Mouse (Mus musculus): ENCODE measurements around the gene Sirt7. TPM values are rescaled to one million over a fixed set of nuclear protein-coding genes. Genes with fewer than 3 reads are reported as not detected.
A peak's percentile ranks its signal among the peaks of the same experiment; 100 is the strongest.

Gene Sirt7
- 10 to 100 TPM; 40.7 to 41.5 TPM for total RNA-seq (2021)

GRCm38 (mm10) chr11:120625152-120625775 is at the start of gene Sirt7:
Gene Sirt7, minus strand, starts transcription at chr11:120625240.
- DNase-seq = no peak

DNA sequence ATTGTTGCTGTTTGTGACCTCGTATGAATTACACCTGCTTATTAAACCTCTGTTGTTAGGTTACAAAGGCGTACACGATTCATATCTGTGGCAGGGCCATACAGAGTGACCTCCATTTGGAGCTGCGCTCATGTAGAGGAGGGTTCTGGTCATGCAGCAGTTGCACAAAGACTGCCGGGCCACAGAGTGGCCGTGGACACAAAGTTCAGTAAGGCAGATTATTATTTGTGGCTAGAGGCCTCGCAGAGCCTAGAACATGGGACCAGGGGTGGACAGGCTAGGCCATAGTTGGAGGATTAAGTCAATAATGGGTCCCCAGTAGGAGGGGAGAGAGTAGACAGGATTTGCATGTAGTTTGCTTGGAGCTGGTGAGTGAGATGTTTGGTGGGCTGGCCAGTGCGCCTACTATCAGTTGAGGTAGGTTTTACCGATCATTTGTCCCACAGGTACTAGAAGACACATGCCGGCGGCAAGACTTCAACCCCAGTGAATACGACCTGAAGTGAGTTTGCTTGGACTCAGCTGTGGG is 48.6 kb upstream of the Sirt7 start:
- no peak for DNase-seq

DNA sequence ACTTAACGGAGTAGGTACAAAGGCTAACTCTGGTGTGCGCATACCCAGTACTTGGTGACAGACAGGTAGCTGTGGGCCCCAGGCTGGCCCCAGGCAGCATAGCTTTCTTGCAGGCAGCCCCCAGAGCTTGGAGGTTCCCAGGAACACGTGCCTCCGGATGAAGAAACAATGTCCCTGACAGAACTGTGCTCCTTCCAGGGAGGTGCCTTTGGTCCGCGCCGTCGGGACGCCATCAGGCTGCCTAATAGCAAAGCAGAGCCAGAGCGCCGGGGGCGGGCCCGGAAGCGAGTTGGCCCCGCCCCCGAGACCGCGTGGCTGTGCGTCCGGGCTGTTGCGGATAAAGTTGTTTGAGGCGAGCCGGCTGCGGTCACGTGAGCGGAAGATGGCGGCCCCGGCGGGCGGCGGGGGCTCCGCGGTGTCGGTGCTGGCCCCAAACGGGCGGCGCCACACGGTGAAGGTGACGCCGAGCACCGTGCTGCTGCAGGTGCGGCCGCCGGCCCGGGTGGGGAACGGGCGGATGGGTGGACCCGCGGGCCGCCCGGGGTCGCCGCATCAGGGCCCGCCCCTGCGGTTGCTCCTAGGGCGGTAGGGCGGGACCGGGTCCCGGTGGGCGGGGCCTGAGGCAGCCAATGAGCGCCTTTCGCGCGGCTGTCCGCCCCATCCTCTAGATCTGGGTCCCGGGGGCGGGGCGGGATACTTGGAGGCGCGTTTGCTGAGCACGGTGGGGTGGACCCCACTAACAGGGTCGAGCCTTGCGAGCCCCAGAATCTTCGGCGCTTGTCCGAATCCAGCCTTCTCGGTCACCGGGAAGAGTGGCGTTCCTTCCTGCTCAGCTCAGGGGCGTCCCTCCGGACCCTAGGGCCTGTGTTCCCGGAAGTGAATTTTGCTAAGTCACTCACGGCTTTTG is 47.9 kb upstream of the Sirt7 start, which contains the start of gene Aspscr1:
Aspscr1 (plus strand) TSS at position 287 of the 907 bp plus-strand sequence.
- DNase-seq = peak; percentile 92

- no peak for DNase-seq
Measured at GRCm38 (mm10) chr11:120666617-120667016, 41.6 kb upstream of the Sirt7 start.

DNA sequence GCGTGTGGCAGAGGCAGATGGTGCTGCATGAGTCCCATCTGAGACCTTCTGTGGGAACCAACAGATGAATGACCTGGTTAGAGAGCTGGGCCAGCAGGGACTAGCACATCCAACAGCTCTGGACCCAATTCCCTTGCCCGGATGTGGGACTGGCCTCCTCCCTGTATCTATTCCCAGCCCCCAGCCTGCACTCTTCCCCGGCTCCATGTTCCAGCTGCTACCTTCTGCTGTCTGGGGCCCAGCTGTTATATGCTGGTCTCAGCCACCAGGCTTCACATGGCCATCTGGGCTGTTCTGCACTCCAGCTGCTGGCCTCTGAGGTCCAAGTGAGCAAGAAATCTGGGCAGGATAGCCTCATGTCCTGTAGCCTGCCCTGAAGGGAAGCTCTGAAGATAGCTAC is 40.4 kb upstream of the Sirt7 start:
- DNase-seq = no peak

- DNase-seq = no peak
Measured at GRCm38 (mm10) chr11:120663714-120664113, 38.7 kb upstream of the Sirt7 start.

- DNase-seq = no peak
Measured at GRCm38 (mm10) chr11:120662759-120663158, 37.7 kb upstream of the Sirt7 start.

DNA sequence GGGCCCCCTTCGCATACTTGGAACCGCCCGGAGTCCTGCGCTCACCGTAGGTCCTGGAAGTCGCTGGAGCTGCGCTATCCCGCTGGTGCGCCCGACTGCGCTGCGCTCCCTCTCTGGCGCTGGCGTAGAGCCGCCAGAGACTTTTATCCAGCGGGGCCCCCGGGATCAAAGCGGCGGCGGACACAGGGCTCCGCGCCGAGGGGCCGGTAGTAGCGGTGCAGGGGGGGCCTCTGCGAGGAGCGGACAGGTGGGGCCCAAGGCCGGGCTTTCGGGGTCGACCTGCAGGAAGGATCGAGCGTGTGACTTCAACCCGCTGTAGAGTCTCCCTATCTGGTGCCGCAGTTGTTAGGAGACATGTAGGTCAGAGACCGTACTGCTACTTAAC is 36.0 kb upstream of the Sirt7 start, which contains the start of gene Notum:
Notum (minus strand) TSS at position 100 of the 385 bp plus-strand sequence.
- no peak for DNase-seq

GRCm38 (mm10) chr11:120660301-120661075 is 35.4 kb upstream of the Sirt7 start:
- DNase-seq = no peak

DNA sequence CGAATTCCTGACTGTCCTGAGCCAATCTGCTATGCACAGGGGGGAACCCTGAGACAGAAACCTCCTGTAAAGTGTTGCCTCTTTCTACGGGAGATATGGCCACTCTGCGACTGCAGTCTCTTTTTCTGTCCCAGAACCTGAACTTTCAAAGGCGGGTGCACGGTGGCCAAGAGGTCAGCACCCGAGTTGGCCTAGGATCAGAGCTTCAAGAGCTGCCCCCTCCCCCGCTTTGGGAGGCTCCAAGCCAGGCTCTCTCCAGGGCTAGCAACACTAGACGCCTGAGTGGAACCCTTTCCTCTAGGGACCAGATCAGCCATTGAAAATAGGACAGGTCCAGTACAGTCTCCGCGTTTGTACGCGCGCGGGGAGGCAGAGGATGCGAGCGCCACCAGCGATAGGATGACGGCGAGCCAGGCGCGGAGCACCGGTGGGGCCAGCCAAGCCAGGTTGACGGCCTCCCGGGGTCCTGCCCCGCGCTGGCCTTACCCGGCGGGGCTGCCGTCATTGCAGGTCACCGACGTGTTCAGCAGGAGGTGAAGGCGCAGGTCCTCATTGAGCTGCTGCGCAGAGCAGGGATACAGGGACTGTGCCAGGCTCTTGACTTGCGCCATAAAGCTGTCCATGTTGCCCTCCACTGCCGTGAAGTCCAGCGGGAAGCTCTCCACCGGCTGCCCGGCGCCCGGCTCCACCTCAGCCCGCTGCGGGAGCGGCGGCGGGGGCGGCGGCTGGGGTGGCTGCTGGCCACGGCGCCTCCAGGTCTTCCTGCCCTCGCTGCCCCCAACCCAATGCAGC is 34.7 kb upstream of the Sirt7 start:
- no peak for DNase-seq

- peak; percentile 68 to 72 for DNase-seq
Measured at GRCm38 (mm10) chr11:120658876-120659410, 33.9 kb upstream of the Sirt7 start.

DNA sequence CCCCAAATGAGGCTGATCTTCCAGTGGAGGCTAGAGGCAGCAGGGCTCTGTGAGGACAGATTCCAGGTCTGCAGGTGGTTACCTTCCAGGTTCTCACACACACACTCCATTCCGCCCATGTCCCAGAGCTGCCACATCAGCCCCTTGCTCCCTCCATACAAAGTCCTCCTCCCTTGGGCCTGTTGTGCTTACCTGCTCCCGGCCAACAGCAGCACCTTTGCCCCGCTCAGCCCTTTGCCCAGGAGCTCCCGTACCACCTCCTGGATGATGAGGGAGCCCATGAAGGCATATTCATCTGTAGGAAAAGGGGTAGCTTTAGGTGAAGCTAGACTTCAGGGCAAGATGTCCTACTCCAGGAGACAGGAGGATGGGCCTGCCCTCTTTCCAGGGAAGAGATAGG is 32.3 kb upstream of the Sirt7 start:
- no peak for DNase-seq

GRCm38 (mm10) chr11:120654741-120655140 is 29.7 kb upstream of the Sirt7 start:
- no peak for DNase-seq

GRCm38 (mm10) chr11:120651872-120652271 is 26.8 kb upstream of the Sirt7 start:
- no peak for DNase-seq

DNA sequence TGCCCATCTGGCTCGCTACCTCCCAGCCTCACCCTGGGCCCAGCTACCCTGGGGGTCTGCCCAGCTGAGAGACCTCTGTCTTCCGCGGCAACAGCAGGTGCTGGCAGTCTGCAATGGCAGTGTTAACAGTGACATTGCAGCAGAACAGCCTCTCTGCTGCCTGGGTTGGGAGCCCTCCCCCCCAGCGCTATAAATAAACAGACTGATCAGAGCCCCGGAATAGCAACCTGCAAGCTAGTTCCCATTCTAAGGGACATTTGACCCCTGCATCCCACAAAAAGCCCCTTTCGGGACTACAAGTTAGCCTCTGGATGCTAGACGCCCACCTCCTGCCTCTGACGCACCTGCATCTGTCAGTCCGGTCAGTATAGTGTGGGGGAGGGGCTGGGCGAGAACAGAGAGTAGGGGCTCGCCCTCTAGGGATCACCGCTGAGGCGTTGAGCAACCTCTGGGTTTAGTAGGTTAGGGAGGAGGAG is 23.0 kb upstream of the Sirt7 start, which contains the start of gene Myadml2:
Myadml2 (minus strand) TSS at position 158 of the 476 bp plus-strand sequence.
- DNase-seq = peak; percentile 51 to 53

DNA sequence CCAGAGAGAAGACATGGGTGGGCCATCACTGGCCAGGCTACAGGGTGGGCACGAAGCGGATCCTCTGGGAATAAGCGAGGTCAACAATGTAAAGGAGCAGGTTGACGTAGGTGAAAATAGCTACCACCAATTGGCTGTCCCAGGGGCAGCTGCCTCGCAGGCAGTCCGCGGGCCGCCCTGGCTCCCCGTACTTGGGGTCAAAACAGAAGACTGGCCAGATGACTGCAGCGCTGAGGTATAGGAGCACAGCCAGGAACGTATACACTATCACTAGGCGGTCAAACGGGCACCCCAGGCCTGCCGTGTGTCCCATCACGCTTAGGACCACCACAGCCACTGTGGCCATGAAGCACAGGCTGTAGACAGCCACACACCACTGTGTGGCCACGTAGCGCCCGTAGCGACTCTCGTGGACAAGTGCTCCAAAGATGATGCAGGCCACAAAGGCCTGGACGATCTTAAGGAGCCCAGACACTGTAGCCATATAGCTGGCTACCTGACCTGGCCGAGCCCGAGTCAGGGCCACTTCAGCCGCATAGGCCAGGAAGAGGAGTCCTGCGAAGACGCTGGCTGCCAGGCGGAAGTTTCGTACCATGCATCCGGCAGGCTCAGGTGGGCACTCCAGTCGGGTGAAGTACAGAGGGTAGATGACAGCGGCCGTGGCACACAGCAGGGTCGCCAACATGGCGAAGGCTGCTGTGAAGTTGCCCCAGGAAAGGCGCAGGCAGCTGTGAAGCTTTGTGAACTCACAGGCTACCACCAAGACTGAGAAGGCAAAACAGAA is 22.2 kb upstream of the Sirt7 start:
- DNase-seq = no peak

- DNase-seq = peak; percentile 92 to 93
Measured at GRCm38 (mm10) chr11:120643601-120643987, 18.6 kb upstream of the Sirt7 start, which contains the start of gene Pycr1. Gene Pycr1, minus strand, starts transcription at chr11:120643769.

DNA sequence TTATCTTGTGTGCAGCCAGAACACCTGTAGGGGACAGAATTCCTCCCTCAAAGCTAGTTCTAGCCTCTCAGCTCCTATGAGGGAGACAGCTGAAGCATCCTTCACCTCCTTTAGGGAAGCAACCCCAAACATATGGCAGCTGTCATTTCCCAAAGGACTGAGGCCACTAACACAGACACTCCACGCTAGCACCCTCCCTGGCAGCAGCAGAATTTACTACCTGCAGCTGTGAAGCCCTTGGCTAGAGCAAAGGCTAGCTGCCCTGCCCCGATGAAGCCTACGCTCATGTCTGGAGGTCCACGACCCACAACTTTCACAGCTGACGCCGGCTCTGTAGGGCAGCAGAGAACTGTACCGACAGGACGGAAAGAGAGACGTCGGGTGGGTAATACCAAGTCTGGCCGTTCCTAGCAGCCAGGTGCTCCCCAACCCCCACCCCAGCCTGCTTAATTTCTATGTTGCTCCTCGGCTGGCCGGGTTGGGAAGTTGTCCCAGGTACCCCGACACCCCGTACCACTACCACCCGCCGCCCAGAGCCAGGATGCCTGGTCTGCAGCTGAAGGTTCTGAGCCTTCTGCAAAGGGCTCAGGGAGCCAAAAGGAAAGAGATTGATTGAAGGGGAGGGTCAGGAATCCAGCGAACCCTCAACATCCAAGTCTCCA is 18.0 kb upstream of the Sirt7 start:
- DNase-seq = no peak

GRCm38 (mm10) chr11:120641869-120642268 is 16.8 kb upstream of the Sirt7 start:
- DNase-seq = no peak

DNA sequence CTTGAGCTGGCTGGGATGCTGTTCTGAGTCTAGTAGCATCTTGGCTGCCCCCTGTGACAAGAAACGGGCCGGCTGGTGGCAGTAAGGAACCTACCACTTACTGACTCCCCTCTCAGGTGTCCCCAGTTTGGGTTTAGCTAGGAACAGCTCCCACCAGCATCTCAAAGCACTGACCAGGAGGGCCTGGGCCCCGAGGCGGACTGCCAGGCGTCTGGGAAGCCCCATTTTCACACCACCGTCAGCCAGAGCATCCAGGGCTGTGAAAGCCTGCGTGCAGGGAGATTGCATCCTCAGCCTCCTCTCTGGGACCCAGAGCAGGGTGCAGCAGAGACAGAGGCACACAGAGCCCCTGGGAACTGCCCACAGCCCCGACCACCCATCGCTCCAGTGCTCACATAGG is 16.2 kb upstream of the Sirt7 start:
- no peak for DNase-seq

All from layer of hippocampus, postnatal 36 days (tissue).